Mouse (Mus musculus) intestine, embryonic 15.5 days (tissue): ENCODE measurements around the gene Dennd5a. TPM values are rescaled to one million over a fixed set of nuclear protein-coding genes. Genes with fewer than 3 reads are reported as not detected.

ENCODE experiments used
- ATAC-seq: fragments of 200-750 bp; cut with Nextera tagmentation; 2 replicates; pipeline ENCODE4 v1.8.0; 2017; ENCODE audit warnings: moderate TSS enrichment, moderate library complexity
- H3K27ac ChIP-seq: fragments of 300-500 bp; sonication (generic); 2 replicates; pipeline ENCODE4 v1.5.1; 2015; ENCODE audit warnings: mild to moderate bottlenecking, inconsistent platforms
- H3K27me3 ChIP-seq: fragments of 300-500 bp; sonication (generic); replicated peaks from 2 replicates; pipeline ENCODE4 v1.6.1; 2015; ENCODE audit warnings: inconsistent platforms
- H3K36me3 ChIP-seq: fragments of 300-500 bp; sonication (generic); 2 replicates; pipeline ENCODE4 v1.6.1; 2015; ENCODE audit warnings: inconsistent platforms
- H3K4me1 ChIP-seq: fragments of 300-500 bp; sonication (generic); replicated peaks from 2 replicates; pipeline ENCODE4 v1.6.1; 2015; ENCODE audit warnings: inconsistent platforms
- H3K4me2 ChIP-seq: fragments of 300-500 bp; sonication (generic); replicated peaks from 2 replicates; pipeline ENCODE4 v1.6.1; 2015; ENCODE audit warnings: mild to moderate bottlenecking, inconsistent platforms
- H3K4me3 ChIP-seq: fragments of 300-500 bp; sonication (generic); replicated peaks from 2 replicates; pipeline ENCODE4 v1.5.1; 2015; ENCODE audit warnings: inconsistent platforms
- H3K9ac ChIP-seq: fragments of 300-500 bp; sonication (generic); 2 replicates; pipeline ENCODE4 v1.6.1; 2015; ENCODE audit warnings: inconsistent platforms
- H3K9me3 ChIP-seq: fragments of 300-500 bp; sonication (generic); 2 replicates; pipeline ENCODE4 v1.6.1; 2016; ENCODE audit warnings: inconsistent platforms
- WGBS: fragments of 180-500 bp; shearing (Covaris S2); methylation state at CpG from one replicate; pipeline ENCODE4 v1.1.7; 2015; 5-methylcytosine and 5-hydroxymethylcytosine counted together
- polyA plus RNA-seq: library from polyadenylated mRNA; unstranded; fragments of >200 nt; fragmentation: Nextera tagmentation; extraction: Ambion mirVana; gene quantifications from 2 replicates; pipeline ENCODE4 v1.2.1, GENCODE M21; 2015

Dennd5a gene
- polyA plus RNA-seq, 1 experiment from 2014 or later, result 24.9 TPM

- H3K27ac ChIP-seq, result no peak overlapping the region
- H3K36me3 ChIP-seq, result no peaks in the 10 kb centered on the region
- no peaks in the 10 kb centered on the region for H3K4me1 ChIP-seq
- no peak overlapping the region for H3K4me2 ChIP-seq
- no peak overlapping the region for H3K4me3 ChIP-seq
- ATAC-seq, result no peak
- 53% methylated on average over 5 of the region's 5 CpGs for WGBS
- H3K9ac ChIP-seq, result no peak overlapping the region
- H3K27me3 ChIP-seq, result no peaks in the 10 kb centered on the region
- H3K9me3 ChIP-seq, result no peaks in the 10 kb centered on the region
Measured at GRCm38 (mm10) chr7:109873170-109873569, 87.1 kb downstream of the Dennd5a start.

- Histone ChIP-seq H3K4me1 (no peaks in the 10 kb centered on the region), H3K27me3 (no peaks in the 10 kb centered on the region), H3K4me3 (no peak overlapping the region), H3K36me3 (no peaks in the 10 kb centered on the region), H3K9me3 (no peaks in the 10 kb centered on the region), H3K4me2 (no peak overlapping the region), H3K27ac (no peak overlapping the region), H3K9ac (no peak overlapping the region)
- whole genome bisulfite sequencing, result 74% methylated on average over 5 of the region's 5 CpGs
- ATAC-seq, result no peak
Measured at GRCm38 (mm10) chr7:109871232-109871631, 89.0 kb downstream of the Dennd5a start.

GRCm38 (mm10) chr7:109868498-109868897, 91.8 kb downstream of the Dennd5a start:
- no peak overlapping the region for H3K27ac ChIP-seq
- H3K9ac ChIP-seq, result no peak overlapping the region
- no peak for ATAC-seq
- no peak overlapping the region for H3K4me3 ChIP-seq
- H3K4me1 ChIP-seq, result no peaks in the 10 kb centered on the region; the same call in 1 of the 2 replicates
- H3K9me3 ChIP-seq, result no peaks in the 10 kb centered on the region
- WGBS, result 36% methylated on average over 3 of the region's 3 CpGs
- H3K36me3 ChIP-seq, result no peaks in the 10 kb centered on the region
- no peak overlapping the region for H3K4me2 ChIP-seq
- peaks cover 21% of the 10 kb centered on the region for H3K27me3 ChIP-seq

GRCm38 (mm10) chr7:109866643-109867042, 93.6 kb downstream of the Dennd5a start:
- WGBS, result 68% methylated on average over 3 of the region's 3 CpGs
- no peak overlapping the region for H3K27ac ChIP-seq
- H3K4me2 ChIP-seq, result no peak overlapping the region
- peaks cover 23% of the 10 kb centered on the region for H3K27me3 ChIP-seq
- no peaks in the 10 kb centered on the region for H3K36me3 ChIP-seq
- H3K9ac ChIP-seq, result no peak overlapping the region
- no peaks in the 10 kb centered on the region for H3K9me3 ChIP-seq
- no peaks in the 10 kb centered on the region; the same call in 1 of the 2 replicates for H3K4me1 ChIP-seq
- no peak overlapping the region for H3K4me3 ChIP-seq
- ATAC-seq, result no peak

GRCm38 (mm10) chr7:109865370-109866229, 94.7 kb downstream of the Dennd5a start, which contains the start of gene Scube2:
Gene Scube2, minus strand, starts transcription at chr7:109865679.
- 2% methylated on average over 61 of the region's 69 CpGs for WGBS
- H3K36me3 ChIP-seq, result no peaks in the 10 kb centered on the region
- no peak within 1 kb of the TSS for H3K27ac ChIP-seq
- peak within 1 kb of the TSS; percentile 59 for H3K4me3 ChIP-seq
- H3K9ac ChIP-seq, result peak within 1 kb of the TSS; percentile 39
- peaks cover 23% of the 10 kb centered on the region for H3K27me3 ChIP-seq
- ATAC-seq, result peak; percentile 92
- H3K4me2 ChIP-seq, result peak within 1 kb of the TSS; percentile 98
- H3K4me1 ChIP-seq, result no peaks in the 10 kb centered on the region; the same call in 1 of the 2 replicates
- H3K9me3 ChIP-seq, result no peaks in the 10 kb centered on the region

GRCm38 (mm10) chr7:109863561-109863960, 96.7 kb downstream of the Dennd5a start:
- Histone ChIP-seq H3K27ac (no peak overlapping the region), H3K27me3 (peaks cover 23% of the 10 kb centered on the region), H3K4me2 (no peak overlapping the region), H3K4me1 (no peaks in the 10 kb centered on the region; the same call in 1 of the 2 replicates), H3K9me3 (no peaks in the 10 kb centered on the region), H3K9ac (no peak overlapping the region), H3K4me3 (no peak overlapping the region), H3K36me3 (no peaks in the 10 kb centered on the region)
- WGBS, result 24% methylated on average over 4 of the region's 4 CpGs
- no peak for ATAC-seq

- Histone ChIP-seq H3K27me3 (peaks cover 19% of the 10 kb centered on the region), H3K36me3 (no peaks in the 10 kb centered on the region), H3K27ac (no peak overlapping the region), H3K4me1 (no peaks in the 10 kb centered on the region), H3K9ac (no peak overlapping the region), H3K4me3 (no peak overlapping the region), H3K9me3 (no peaks in the 10 kb centered on the region), H3K4me2 (no peak overlapping the region)
- no peak for ATAC-seq
- 78% methylated on average over 7 of the region's 7 CpGs for WGBS
Measured at GRCm38 (mm10) chr7:109860162-109860561, 100.1 kb downstream of the Dennd5a start.

- Histone ChIP-seq H3K9ac (no peak overlapping the region), H3K9me3 (no peaks in the 10 kb centered on the region), H3K27ac (no peak overlapping the region), H3K4me3 (no peak overlapping the region), H3K4me1 (0 out of 2 replicates have a peak, but pooled peaks cover under 1% of the 10 kb centered on the region), H3K27me3 (peaks cover 11% of the 10 kb centered on the region), H3K4me2 (no peak overlapping the region), H3K36me3 (no peaks in the 10 kb centered on the region)
- peak; percentile 68 for ATAC-seq
- WGBS, result 33% methylated on average over 6 of the region's 6 CpGs
Measured at GRCm38 (mm10) chr7:109859354-109859753, 100.9 kb downstream of the Dennd5a start.

GRCm38 (mm10) chr7:109852752-109853212, 107.5 kb downstream of the Dennd5a start:
- Histone ChIP-seq H3K4me1 (peaks cover 15% of the 10 kb centered on the region), H3K4me2 (peak overlapping the region; percentile 15; the same call in 1 of the 2 replicates), H3K4me3 (no peak overlapping the region), H3K9ac (no peak overlapping the region), H3K27ac (no peak overlapping the region), H3K36me3 (no peaks in the 10 kb centered on the region), H3K9me3 (no peaks in the 10 kb centered on the region), H3K27me3 (no peaks in the 10 kb centered on the region)
- ATAC-seq, result peak; percentile 95
- 13% methylated on average over 7 of the region's 7 CpGs for WGBS

- Histone ChIP-seq H3K9me3 (no peaks in the 10 kb centered on the region), H3K36me3 (no peaks in the 10 kb centered on the region), H3K4me3 (no peak overlapping the region), H3K9ac (no peak overlapping the region), H3K27ac (no peak overlapping the region), H3K27me3 (no peaks in the 10 kb centered on the region), H3K4me2 (no peak overlapping the region), H3K4me1 (peaks cover 15% of the 10 kb centered on the region)
- no peak for ATAC-seq
- 84% methylated on average over 7 of the region's 7 CpGs for WGBS
Measured at GRCm38 (mm10) chr7:109852017-109852416, 108.3 kb downstream of the Dennd5a start.

GRCm38 (mm10) chr7:109850531-109850930, 109.7 kb downstream of the Dennd5a start:
- H3K36me3 ChIP-seq, result no peaks in the 10 kb centered on the region
- 78% methylated on average over 3 of the region's 3 CpGs for WGBS

GRCm38 (mm10) chr7:109849750-109850434, 110.4 kb downstream of the Dennd5a start:
- WGBS, result 64% methylated on average over 8 of the region's 8 CpGs
- ATAC-seq, result no peak
- H3K4me1 ChIP-seq, result peaks cover 15% of the 10 kb centered on the region
- no peaks in the 10 kb centered on the region for H3K36me3 ChIP-seq
- H3K9ac ChIP-seq, result no peak overlapping the region
- H3K27me3 ChIP-seq, result no peaks in the 10 kb centered on the region
- no peaks in the 10 kb centered on the region for H3K9me3 ChIP-seq
- H3K4me2 ChIP-seq, result no peak overlapping the region
- H3K4me3 ChIP-seq, result no peak overlapping the region
- no peak overlapping the region for H3K27ac ChIP-seq

More at GRCm38 (mm10) chr7:109850531-109850930, 109.7 kb downstream of the Dennd5a start:
- no peak overlapping the region for H3K4me2 ChIP-seq
- H3K4me1 ChIP-seq, result peaks cover 15% of the 10 kb centered on the region
- no peak overlapping the region for H3K4me3 ChIP-seq
- H3K27me3 ChIP-seq, result no peaks in the 10 kb centered on the region
- H3K9ac ChIP-seq, result no peak overlapping the region
- no peak for ATAC-seq
- no peaks in the 10 kb centered on the region for H3K9me3 ChIP-seq
- no peak overlapping the region for H3K27ac ChIP-seq
